Mouse (Mus musculus) layer of hippocampus, postnatal 36 days (tissue): Measurements from ENCODE around the gene Dhrs7c. TPM values are rescaled to one million over a fixed set of nuclear protein-coding genes. Genes with fewer than 3 reads are reported as not detected.
A peak's percentile ranks its signal among the peaks of the same experiment; 100 is the strongest.

Experiments
- DNase-seq, 2 experiments: peaks; one replicate each; pipeline ENCODE4 v3.0.0; 2022
- total RNA-seq, 2 experiments: library from RNA; stranded (reverse); gene quantifications; 2 replicates each; pipeline ENCODE4 v1.2.3; 2021

The Dhrs7c gene
- not detected for total RNA-seq

DNA sequence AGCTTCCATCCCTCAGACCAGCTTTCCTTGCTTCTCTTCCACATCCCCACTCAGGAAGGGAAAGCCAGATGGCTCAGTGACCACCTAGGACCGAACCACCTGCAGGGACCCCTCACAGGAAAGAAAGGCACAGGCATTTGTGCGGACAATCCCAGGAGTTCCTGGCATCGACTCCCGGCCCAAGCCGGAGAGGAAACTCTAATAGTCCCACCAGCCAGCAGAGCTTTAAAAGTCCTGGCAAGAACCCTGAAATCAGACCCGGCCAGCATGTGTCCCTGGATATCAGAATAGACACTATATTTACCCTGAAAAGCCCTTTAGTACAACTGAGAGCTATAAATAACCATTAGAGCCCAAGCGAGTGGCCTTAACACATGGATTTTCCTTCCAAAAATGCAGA is at the start of gene Dhrs7c:
Gene Dhrs7c, plus strand, starts transcription at position 257 of the 400 bp plus-strand sequence.
- no peak for DNase-seq

DNA sequence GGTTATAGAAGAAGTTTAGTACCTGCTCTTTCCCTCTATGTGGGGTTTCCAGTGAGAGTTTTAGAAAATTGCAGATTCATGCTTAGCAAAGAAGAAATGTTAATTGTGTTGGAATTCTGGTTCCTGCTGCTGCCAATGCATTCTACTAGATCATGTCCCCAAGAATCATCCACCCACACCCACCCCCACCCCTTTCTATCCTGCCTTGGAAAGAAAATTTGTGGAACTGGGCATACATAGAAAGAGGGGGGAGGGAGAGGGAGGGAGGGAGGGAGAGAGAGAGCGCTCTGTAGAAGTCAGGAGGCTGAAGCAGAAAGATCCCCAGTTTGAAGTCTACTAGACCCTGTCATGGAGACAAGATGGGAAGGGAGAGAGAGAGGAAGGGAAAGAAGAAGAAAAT is 41.7 kb upstream of the Dhrs7c start:
- no peak for DNase-seq

DNA sequence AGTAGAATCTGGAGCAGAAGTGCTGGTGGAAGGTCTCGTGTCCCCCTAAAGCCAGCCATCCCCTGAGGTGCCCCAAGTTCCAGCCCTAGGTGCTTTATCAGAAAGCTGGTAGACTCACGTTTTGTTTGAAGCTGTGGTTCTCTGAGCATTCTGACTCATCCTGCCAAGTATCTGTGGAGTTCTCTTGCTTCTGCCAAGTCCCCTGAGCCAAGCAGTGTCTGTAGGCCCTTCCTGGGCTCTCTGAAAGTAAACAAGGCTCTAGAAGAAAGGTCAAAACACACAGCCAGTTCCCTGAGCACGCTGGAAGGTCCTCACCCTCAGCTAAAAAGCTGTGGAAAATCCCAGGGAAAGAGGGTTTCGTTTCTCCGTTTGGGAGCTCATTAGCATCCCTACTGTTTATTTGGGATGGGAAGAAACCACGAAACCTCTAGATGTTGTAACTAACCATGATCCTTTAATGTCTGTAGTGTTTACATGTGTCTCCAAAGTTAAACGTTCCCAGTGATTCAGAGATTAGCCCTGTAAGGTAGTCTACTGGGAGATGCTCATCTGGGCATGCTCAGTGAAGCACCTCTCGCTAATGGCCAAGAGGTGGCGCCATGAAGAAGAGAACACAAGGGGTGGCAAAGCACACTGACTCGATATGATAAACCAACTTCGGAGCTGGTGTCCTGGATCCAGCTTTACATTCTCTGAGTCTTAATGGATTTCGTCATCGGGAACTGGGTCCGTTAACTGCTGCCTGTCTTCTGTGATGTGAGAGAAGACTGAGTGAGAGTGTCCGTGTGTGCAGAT is 40.4 kb upstream of the Dhrs7c start:
- no peak for DNase-seq

GRCm38 (mm10) chr11:67771053-67771452 is 26.9 kb upstream of the Dhrs7c start, which contains the start of gene Glp2r:
Gene Glp2r, minus strand, starts transcription at chr11:67771153.
- no peak for DNase-seq

GRCm38 (mm10) chr11:67771691-67772090 is 26.3 kb upstream of the Dhrs7c start:
- no peak for DNase-seq

- peak; percentile 37 to 55 for DNase-seq
Observed at GRCm38 (mm10) chr11:67772577-67772976, 25.4 kb upstream of the Dhrs7c start.

DNA sequence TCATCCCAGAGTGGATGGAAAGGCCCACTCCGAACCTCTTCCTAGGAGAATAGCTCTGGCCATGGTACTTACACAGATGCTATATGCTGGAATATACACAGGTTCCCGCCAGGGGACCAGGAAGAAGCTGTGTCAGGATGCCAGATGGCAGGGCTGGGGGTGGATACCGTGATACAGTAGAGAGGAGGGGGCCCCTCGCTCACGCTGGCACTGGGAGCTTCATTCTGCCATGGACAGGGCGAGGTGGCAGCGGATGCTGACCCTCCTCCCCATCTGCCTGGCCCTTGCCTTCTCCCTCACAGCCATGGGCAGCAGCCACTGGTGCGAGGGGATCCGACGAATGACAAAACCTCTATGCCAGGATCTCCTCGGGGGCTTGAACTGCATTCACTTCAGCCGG is 23.6 kb upstream of the Dhrs7c start, which contains the start of gene Gsg1l2:
Gene Gsg1l2, plus strand, starts transcription at position 230 of the 400 bp plus-strand sequence.
- no peak for DNase-seq

GRCm38 (mm10) chr11:67790182-67790581 is 7.8 kb upstream of the Dhrs7c start:
- DNase-seq: no peak

DNA sequence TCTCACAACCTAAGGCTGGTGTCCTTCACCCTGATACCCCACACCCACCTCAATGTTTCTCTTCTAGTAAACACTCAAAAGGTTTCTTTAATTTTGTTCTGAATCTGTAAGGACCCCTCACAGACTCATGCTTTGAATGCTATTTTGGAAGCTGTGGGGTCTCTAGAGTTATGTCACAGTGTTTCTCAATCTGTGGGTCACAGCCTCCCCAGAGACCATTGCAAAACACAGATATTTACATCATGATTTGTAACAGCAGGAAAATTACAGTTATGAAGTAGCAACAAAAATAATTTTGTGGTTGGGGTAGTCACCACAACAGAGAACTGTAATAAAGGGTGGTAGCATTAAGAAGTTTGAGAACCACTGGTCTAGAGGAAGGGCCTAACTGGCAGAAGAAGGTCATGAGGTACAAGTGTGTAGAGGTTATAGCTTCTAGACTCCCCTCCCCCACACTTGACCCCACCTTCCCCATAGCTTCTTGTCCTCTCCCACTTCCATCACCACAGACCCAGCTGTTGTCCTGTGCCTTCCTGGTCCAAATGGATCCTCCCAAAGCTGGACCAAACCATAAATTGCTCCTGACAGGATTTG is 2.2 kb downstream of the Dhrs7c start:
- DNase-seq: no peak

DNA sequence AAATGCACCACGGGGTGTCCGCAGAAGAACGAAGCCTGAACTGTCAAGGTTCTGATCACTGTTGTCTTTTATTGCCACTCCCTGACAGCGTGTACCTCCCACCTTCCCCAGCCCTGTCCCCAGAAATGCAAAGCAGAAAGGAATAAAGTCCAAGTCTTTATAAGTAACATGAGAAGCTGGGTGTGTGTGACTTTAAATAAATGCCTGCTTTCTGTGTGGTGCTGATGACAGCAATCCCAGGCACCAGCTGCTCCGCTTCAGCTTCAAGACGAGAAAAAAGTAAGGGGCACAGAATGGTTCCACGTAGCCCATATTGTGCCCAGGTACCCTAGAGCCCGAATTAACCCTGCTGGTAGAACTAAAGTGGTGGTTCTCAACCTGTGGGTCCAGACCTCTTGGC is 3.2 kb downstream of the Dhrs7c start:
- no peak for DNase-seq

- no peak for DNase-seq
Observed at GRCm38 (mm10) chr11:67805538-67805937, 7.6 kb downstream of the Dhrs7c start.

DNA sequence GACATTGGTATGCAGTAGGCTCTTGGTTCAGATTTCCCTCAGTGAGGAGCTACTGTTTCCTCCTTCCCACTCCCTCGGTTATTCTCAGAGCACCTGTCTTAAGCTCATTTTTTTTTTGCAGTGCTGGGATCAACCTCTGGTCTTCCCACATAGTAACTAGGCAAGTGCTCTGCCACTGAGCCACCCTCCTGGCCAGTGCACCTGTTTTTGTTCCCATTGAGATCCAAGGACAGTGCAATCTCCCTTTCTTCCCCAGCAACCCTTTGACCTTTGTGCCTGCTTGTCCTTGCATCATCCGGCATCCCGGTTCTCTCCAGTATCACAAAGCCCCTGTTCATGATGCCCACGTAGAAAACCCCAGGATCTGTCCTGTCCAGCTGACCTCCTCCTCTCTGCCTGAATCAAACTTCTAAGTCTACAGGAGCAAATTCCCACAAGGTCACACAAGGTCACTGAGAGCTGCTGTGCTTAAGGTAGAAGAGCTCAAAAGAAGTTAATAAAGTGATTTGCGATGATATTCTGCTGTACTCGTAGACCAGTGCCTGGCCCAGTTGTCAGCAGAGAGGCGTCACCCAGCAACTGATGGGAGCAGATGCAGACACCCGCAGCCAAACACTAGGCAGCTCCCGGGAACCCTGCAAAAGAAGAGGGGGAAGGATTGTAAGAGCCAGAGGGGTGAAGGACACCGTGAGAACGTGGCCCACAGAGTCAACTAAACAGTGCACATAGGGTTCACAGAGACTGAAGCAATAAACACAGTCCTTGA is 9.0 kb downstream of the Dhrs7c start:
- DNase-seq: no peak

- no peak for DNase-seq
Observed at GRCm38 (mm10) chr11:67808051-67808450, 10.1 kb downstream of the Dhrs7c start.

- DNase-seq: no peak
Observed at GRCm38 (mm10) chr11:67811535-67811934, 13.5 kb downstream of the Dhrs7c start.

DNA sequence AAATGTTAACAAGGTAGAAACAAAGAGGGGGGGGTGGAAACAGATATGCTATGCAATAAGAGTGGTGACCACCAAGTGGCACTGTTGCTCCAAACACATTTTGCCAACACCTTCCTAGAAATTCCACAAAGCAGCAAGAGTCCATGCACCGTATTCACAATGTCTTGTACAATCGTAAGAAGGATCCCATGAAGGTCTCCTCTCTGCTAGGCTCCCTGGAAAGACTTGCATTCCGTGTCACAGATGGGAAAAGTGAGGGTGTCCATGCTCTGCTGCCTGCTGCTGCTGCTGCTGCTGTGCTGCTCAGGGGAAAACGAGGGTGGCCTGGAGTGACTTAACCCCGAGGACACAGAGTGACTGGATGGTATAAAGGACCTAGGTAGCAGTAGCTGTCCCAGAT is 21.6 kb downstream of the Dhrs7c start:
- peak in 1 of 2 experiments; percentile 22 for DNase-seq

DNA sequence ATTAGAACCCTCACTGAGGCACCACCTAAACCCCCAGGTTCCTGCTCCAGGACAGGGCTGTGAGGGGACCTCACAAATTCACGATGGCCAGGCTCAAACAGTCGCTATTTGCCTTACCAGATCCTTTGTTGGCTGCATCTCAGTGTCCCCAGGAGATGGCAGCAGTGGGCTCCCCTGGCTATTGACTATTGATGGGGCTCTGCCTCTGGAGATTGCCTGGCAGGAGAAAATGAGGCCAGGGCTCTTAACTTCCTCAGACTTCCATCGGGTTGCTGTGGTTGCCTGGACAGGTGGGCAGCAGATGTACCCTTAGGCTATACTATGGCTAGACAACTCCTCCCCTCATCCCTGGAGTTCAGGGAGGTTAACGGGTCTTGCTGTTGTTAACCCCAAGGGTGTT is 22.2 kb downstream of the Dhrs7c start:
- peak; percentile 35 to 47 for DNase-seq

GRCm38 (mm10) chr11:67821560-67821959 is 23.6 kb downstream of the Dhrs7c start:
- peak; percentile 51 to 60 for DNase-seq

- DNase-seq: no peak
Observed at GRCm38 (mm10) chr11:67828360-67829059, 30.5 kb downstream of the Dhrs7c start.

DNA sequence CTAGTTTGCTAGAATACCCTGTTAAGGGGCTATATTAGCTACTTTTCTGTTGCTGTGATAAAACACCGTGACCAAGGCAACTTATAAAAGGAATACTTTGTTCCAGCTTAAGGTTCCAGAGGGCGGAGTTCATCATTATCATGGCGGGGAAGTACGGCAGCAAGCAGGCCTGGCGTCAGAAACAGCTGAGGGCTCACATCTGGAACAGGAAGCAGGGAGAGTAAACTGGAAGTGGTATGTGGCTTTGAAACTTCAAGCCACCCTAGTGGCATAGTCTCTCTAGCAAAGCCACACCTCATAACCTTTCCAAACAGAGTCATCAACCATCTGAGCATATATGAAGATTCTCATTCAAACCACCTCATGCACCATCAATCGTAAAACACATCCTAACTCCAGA is 31.5 kb downstream of the Dhrs7c start:
- no peak for DNase-seq

DNA sequence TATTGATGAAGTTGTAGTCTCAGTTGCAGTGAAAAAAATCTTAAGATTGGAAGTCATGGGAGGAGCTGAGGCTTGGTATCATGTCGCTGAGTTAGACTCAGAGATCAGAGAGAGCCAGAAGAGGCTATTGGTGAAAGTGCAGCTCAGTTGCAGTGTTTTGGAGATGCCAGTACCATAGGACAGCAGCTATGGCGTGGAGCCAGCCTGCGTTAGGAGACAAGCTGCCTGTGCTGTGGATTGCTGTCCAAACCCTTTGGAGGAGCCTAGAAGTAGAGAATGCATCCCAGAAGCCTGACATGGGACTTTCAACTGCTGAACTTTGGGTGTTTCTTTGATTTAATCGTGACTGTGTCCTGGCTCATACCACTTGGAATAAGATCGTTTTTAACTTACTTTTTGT is 33.8 kb downstream of the Dhrs7c start:
- no peak for DNase-seq

- no peak for DNase-seq
Observed at GRCm38 (mm10) chr11:67835408-67836078, 37.6 kb downstream of the Dhrs7c start.

DNA sequence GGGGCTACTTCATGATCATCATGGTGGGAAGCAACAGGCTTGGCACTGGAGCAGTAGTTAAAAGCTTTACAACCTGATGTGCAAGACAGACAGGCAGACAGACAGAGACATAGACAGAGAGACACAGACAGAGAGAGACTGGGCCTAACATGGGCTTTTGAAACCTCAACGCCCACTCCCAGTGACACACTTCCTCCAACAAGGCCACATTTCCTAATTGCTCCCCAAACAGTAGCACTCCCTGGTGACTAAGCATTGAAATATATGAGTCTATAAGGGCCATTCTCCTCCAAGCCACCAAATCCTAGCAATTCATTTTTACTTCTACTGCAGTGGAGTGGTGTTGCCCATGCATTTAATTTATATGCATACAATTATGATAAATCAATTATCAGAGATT is 41.8 kb downstream of the Dhrs7c start:
- DNase-seq: no peak
